ENCODE assay signal across 9 mouse cellular contexts in the genomic region with DNA sequence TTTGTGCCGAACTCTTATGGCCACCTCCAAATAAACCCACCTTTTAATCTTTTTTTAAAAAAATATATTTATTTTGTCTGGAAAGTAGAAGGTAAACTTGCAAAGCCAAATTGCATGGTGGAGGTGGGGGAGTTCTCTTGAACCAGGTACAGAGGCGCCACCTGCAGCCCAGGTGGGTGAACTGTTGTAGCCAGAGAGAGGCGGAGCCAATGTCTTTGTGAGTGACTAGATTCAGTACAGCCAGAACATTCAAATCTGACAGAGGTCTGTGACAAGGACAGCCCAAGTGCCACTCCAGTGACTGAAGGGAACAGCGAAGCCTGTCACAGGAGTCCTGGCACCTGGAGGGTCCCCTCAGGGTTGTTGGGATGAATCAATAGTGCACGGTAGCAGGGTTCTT.
DNase-seq lines count a peak whose midpoint lies in the region; ATAC-seq and TF ChIP-seq lines count a peak whose summit lies in the region.
"Had no signal": no experiment of that assay in that cellular context is flagged by ENCODE, and none has a peak within 500 bp of the region (broad histone marks: within the 10 kb centered on the region; RNA-seq: fewer than 3 reads in every experiment).

No protein-coding gene starts in this region.

- no peaks in the 10 kb centered on the region for H3K9me3 ChIP-seq in midbrain, embryonic 11.5 days (ENCODE audit: control insufficient read depth, low read length)
- no peaks in the 10 kb centered on the region for H3K9me3 ChIP-seq in midbrain, embryonic 15.5 days
- H3K9me3 ChIP-seq: liver, embryonic 15.5 days had no signal

- no peak overlapping the region for H3K4me2 ChIP-seq in midbrain, embryonic 11.5 days
- H3K4me2 ChIP-seq in midbrain, embryonic 15.5 days = no peak overlapping the region
- H3K4me2 ChIP-seq: liver, embryonic 15.5 days had no signal

- H3K4me3 ChIP-seq in midbrain, embryonic 11.5 days (ENCODE audit: low read depth, low read length) = no peak overlapping the region
- H3K4me3 ChIP-seq in midbrain, embryonic 15.5 days = no peak overlapping the region
- H3K4me3 ChIP-seq: liver, embryonic 15.5 days had no signal

- H3K27ac ChIP-seq in midbrain, embryonic 11.5 days (ENCODE audit: low read depth, low read length) = no peak overlapping the region
- H3K27ac ChIP-seq in midbrain, embryonic 15.5 days = no peak overlapping the region
- H3K27ac ChIP-seq: liver, embryonic 15.5 days had no signal

- CTCF ChIA-PET in Patski (lab: Charles Lee) = no interaction called here

- no peaks in the 10 kb centered on the region for H3K4me1 ChIP-seq in midbrain, embryonic 11.5 days (ENCODE audit: control insufficient read depth, insufficient read depth, low read length)
- H3K4me1 ChIP-seq in midbrain, embryonic 15.5 days = no peaks in the 10 kb centered on the region
- H3K4me1 ChIP-seq: liver, embryonic 15.5 days had no signal

- POLR2A ChIA-PET in Patski (lab: Charles Lee) = no interaction called here

- TF ChIP-seq CTCF in Patski (IDR thresholded peaks at IDR 0.05) = peak; percentile 75

- DNase-seq in midbrain, embryonic 11.5 days (ENCODE audit: low spot score, missing footprints) = no peak
- DNase-seq in Patski (ENCODE audit: low read depth, low spot score) = no peak
- DNase-seq in cerebellum, postnatal 14 days = peak; percentile 75 to 85
- peak; percentile 69 to 89 for DNase-seq in kidney, adult 8-10 months
- peak; percentile 60 for DNase-seq in lung, postnatal 25 days (ENCODE audit: low spot score)
- DNase-seq in thymus, postnatal 4 days = peak; percentile 76
- DNase-seq in right cerebral cortex, postnatal 14 days = no peak

- WGBS in midbrain, embryonic 11.5 days = 64% methylated on average over 5 of the region's 5 CpGs
- WGBS in midbrain, embryonic 15.5 days = 74% methylated on average over 5 of the region's 5 CpGs

- no peaks in the 10 kb centered on the region for H3K36me3 ChIP-seq in midbrain, embryonic 11.5 days (ENCODE audit: control insufficient read depth, insufficient read depth, low read length)
- H3K36me3 ChIP-seq in midbrain, embryonic 15.5 days (replicated peaks) = no peaks in the 10 kb centered on the region
- H3K36me3 ChIP-seq: liver, embryonic 15.5 days had no signal

- H3K9ac ChIP-seq in midbrain, embryonic 11.5 days (ENCODE audit: low read length) = no peak overlapping the region
- H3K9ac ChIP-seq in midbrain, embryonic 15.5 days = no peak overlapping the region
- H3K9ac ChIP-seq: liver, embryonic 15.5 days had no signal

- no peaks in the 10 kb centered on the region for H3K27me3 ChIP-seq in midbrain, embryonic 11.5 days (ENCODE audit: control insufficient read depth, insufficient read depth, low read length)
- no peaks in the 10 kb centered on the region for H3K27me3 ChIP-seq in midbrain, embryonic 15.5 days (replicated peaks)
- H3K27me3 ChIP-seq in Patski = no peaks in the 10 kb centered on the region
- H3K27me3 ChIP-seq: liver, embryonic 15.5 days had no signal

- peak; percentile 22; the same call in 1 of the 2 replicates for ATAC-seq in midbrain, embryonic 11.5 days (ENCODE audit: low FRiP score)
- ATAC-seq in midbrain, embryonic 15.5 days (replicated peaks) = no peak
- ATAC-seq in Patski = no peak

- in situ Hi-C loops in Patski (cut with MboI; ENCODE audit: low pct_unique_long_range_greater_than_20kb) = no loop called here

Comparison
In these comparisons a context has a peak if more than half of its experiments do, and no peak if none do; other contexts are left out.
1. DNase-seq: peak in cerebellum, postnatal 14 days (2 of 2), kidney, adult 8-10 months (2 of 2), lung, postnatal 25 days (single experiment) and thymus, postnatal 4 days (single experiment); none in midbrain, embryonic 11.5 days (single experiment), Patski (single experiment) and right cerebral cortex, postnatal 14 days (single experiment).